Mouse (Mus musculus): ENCODE results near the gene Mrpl24.

DNA sequence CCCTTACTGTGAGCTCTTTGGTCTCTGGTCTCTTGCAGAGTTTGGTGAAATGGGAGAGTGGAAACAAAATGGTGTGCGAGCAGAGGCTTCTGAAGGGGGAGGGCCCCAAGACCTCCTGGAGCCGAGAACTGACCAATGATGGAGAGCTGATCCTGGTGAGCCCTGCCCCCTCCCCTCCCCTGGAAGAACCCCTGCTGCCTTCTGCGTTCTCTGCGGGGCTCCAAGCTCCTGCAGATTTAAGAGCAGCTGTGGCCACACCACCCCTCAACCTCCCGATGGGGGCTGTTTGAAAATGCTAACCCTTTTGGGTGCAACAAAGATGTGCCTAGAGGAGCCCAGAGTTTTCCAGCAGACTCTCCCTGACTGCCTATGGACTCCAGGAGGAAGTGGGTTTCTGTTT lies 33.1 kb downstream of the Mrpl24 start:
- no peak for TF ChIP-seq CTCF (IDR thresholded peaks at IDR 0.05; ENCODE audit: extremely low read depth, insufficient read length, insufficient replicate concordance, low read depth, low read length)
- no peak for TF ChIP-seq POLR2A (IDR thresholded peaks at IDR 0.05; ENCODE audit: low read depth, low read length)

All from small intestine, adult 2 months (tissue).